Mouse (Mus musculus) hindbrain, embryonic 14.5 days (tissue): ENCODE results near the gene Lhfpl2. TPM values are rescaled to one million over a fixed set of nuclear protein-coding genes. Genes with fewer than 3 reads are reported as not detected.

ENCODE experiments used
- ATAC-seq: fragments of 200-750 bp; cut with Nextera tagmentation; 2 replicates; pipeline ENCODE4 v1.8.0; 2017; ENCODE audit warnings: moderate number of reproducible peaks, mild to moderate bottlenecking, moderate TSS enrichment, moderate library complexity; ENCODE audit not compliant: low FRiP score
- DNase-seq: peaks from one replicate; pipeline ENCODE4 v3.0.0-alpha.2; 2015; ENCODE audit warnings: low spot score
- H3K27ac ChIP-seq: fragments of 300-500 bp; sonication (generic); 2 replicates; pipeline ENCODE4 v1.5.1; 2014; ENCODE audit warnings: mild to moderate bottlenecking, moderate library complexity
- H3K27me3 ChIP-seq: fragments of 300-500 bp; sonication (generic); 2 replicates; pipeline ENCODE4 v1.6.1; 2014; ENCODE audit warnings: mild to moderate bottlenecking, low read length, mixed read lengths; ENCODE audit not compliant: control insufficient read depth, insufficient read depth
- H3K36me3 ChIP-seq: fragments of 300-500 bp; sonication (generic); replicated peaks from 2 replicates; pipeline ENCODE4 v1.6.1; 2014; ENCODE audit not compliant: control insufficient read depth, insufficient read depth
- H3K4me1 ChIP-seq: fragments of 300-500 bp; sonication (generic); replicated peaks from 2 replicates; pipeline ENCODE4 v1.6.1; 2014; ENCODE audit warnings: antibody characterized with exemption, low read length, mixed read lengths; ENCODE audit not compliant: control insufficient read depth, insufficient read depth
- H3K4me2 ChIP-seq: fragments of 300-500 bp; sonication (generic); replicated peaks from 2 replicates; pipeline ENCODE4 v1.6.1; 2014; ENCODE audit warnings: mild to moderate bottlenecking, moderate library complexity
- H3K4me3 ChIP-seq: fragments of 300-500 bp; sonication (generic); replicated peaks from 2 replicates; pipeline ENCODE4 v1.5.1; 2014; ENCODE audit warnings: mild to moderate bottlenecking, low read length
- H3K9ac ChIP-seq: fragments of 300-500 bp; sonication (generic); 2 replicates; pipeline ENCODE4 v1.6.1; 2014
- H3K9me3 ChIP-seq: fragments of 300-500 bp; sonication (generic); 2 replicates; pipeline ENCODE4 v1.6.1; 2016; ENCODE audit warnings: low read length; ENCODE audit not compliant: control insufficient read depth
- WGBS: fragments of 180-500 bp; shearing (Covaris S2); extraction: QIAGEN DNeasy Blood & Tissue Kit; methylation state at CpG from one replicate; pipeline ENCODE4 v1.1.7; 2014; 5-methylcytosine and 5-hydroxymethylcytosine counted together
- polyA plus RNA-seq: library from polyadenylated mRNA; unstranded; fragments of >200 nt; fragmentation: Nextera tagmentation; extraction: Ambion mirVana; gene quantifications from 2 replicates; pipeline ENCODE4 v1.2.1, GENCODE M21; 2014

The Lhfpl2 gene
- polyA plus RNA-seq, 1 experiment from 2014 or later, result 21.3 TPM

- Histone ChIP-seq H3K9me3 (no peaks in the 10 kb centered on the region), H3K27ac (no peak overlapping the region), H3K4me1 (0 out of 2 replicates have a peak, but pooled peaks cover 10% of the 10 kb centered on the region), H3K4me3 (no peak overlapping the region), H3K27me3 (peaks cover 64% of the 10 kb centered on the region), H3K4me2 (no peak overlapping the region), H3K9ac (no peak overlapping the region), H3K36me3 (no peaks in the 10 kb centered on the region)
- WGBS, result 24% methylated on average over 7 of the region's 7 CpGs
- ATAC-seq (no peak), DNase-seq (no peak)
These were observed 7.0 kb downstream of the Lhfpl2 start for GRCm38 (mm10) chr13:94064571-94064970.

- Histone ChIP-seq H3K27ac (no peak overlapping the region), H3K36me3 (no peaks in the 10 kb centered on the region), H3K4me2 (no peak overlapping the region), H3K27me3 (peaks cover 67% of the 10 kb centered on the region), H3K4me3 (no peak overlapping the region), H3K4me1 (0 out of 2 replicates have a peak, but pooled peaks cover 10% of the 10 kb centered on the region), H3K9me3 (no peaks in the 10 kb centered on the region), H3K9ac (no peak overlapping the region)
- DNase-seq (no peak), ATAC-seq (no peak)
- WGBS, result 19% methylated on average over 11 of the region's 11 CpGs
These were observed 7.9 kb downstream of the Lhfpl2 start for GRCm38 (mm10) chr13:94065276-94066050.

- ATAC-seq (no peak), DNase-seq (no peak)
- Histone ChIP-seq H3K4me2 (no peak overlapping the region), H3K27ac (no peak overlapping the region), H3K9ac (no peak overlapping the region), H3K4me1 (0 out of 2 replicates have a peak, but pooled peaks cover 10% of the 10 kb centered on the region), H3K9me3 (no peaks in the 10 kb centered on the region), H3K27me3 (peaks cover 69% of the 10 kb centered on the region), H3K36me3 (no peaks in the 10 kb centered on the region), H3K4me3 (no peak overlapping the region)
- WGBS, result 85% methylated on average over 5 of the region's 5 CpGs
These were observed 9.2 kb downstream of the Lhfpl2 start for GRCm38 (mm10) chr13:94066626-94067275.

- Histone ChIP-seq H3K4me1 (0 out of 2 replicates have a peak, but pooled peaks cover 10% of the 10 kb centered on the region), H3K36me3 (no peaks in the 10 kb centered on the region), H3K27ac (no peak overlapping the region), H3K9me3 (no peaks in the 10 kb centered on the region), H3K9ac (no peak overlapping the region), H3K27me3 (peaks cover 71% of the 10 kb centered on the region), H3K4me2 (no peak overlapping the region), H3K4me3 (no peak overlapping the region)
- WGBS, result 93% methylated on average over 1 of the region's 1 CpGs
- ATAC-seq (no peak), DNase-seq (no peak)
These were observed 10.7 kb downstream of the Lhfpl2 start for GRCm38 (mm10) chr13:94068308-94068707.

GRCm38 (mm10) chr13:94069421-94070307, 12.1 kb downstream of the Lhfpl2 start:
- DNase-seq (no peak), ATAC-seq (no peak)
- H3K4me1 ChIP-seq, result 0 out of 2 replicates have a peak, but pooled peaks cover 6% of the 10 kb centered on the region
- 26% methylated on average over 16 of the region's 16 CpGs for WGBS
- H3K4me3 ChIP-seq, result no peak overlapping the region
- H3K27me3 ChIP-seq, result peaks cover 60% of the 10 kb centered on the region
- H3K9me3 ChIP-seq, result no peaks in the 10 kb centered on the region
- no peak overlapping the region for H3K4me2 ChIP-seq
- H3K27ac ChIP-seq, result no peak overlapping the region
- H3K36me3 ChIP-seq, result no peaks in the 10 kb centered on the region
- no peak overlapping the region for H3K9ac ChIP-seq

- Histone ChIP-seq H3K27me3 (peaks cover 57% of the 10 kb centered on the region), H3K27ac (no peak overlapping the region), H3K9ac (no peak overlapping the region), H3K4me3 (no peak overlapping the region), H3K4me1 (0 out of 2 replicates have a peak, but pooled peaks cover under 1% of the 10 kb centered on the region), H3K36me3 (no peaks in the 10 kb centered on the region), H3K9me3 (no peaks in the 10 kb centered on the region), H3K4me2 (no peak overlapping the region)
- DNase-seq, result no peak
- WGBS, result 67% methylated on average over 3 of the region's 3 CpGs
- ATAC-seq, result no peak
These were observed 12.7 kb downstream of the Lhfpl2 start for GRCm38 (mm10) chr13:94070308-94070619.

GRCm38 (mm10) chr13:94070927-94071326, 13.3 kb downstream of the Lhfpl2 start:
- H3K36me3 ChIP-seq, result no peaks in the 10 kb centered on the region

GRCm38 (mm10) chr13:94073046-94073715, 15.6 kb downstream of the Lhfpl2 start:
- Histone ChIP-seq H3K27ac (no peak overlapping the region), H3K4me2 (no peak overlapping the region), H3K9me3 (no peaks in the 10 kb centered on the region), H3K27me3 (peaks cover 38% of the 10 kb centered on the region), H3K9ac (no peak overlapping the region), H3K4me1 (peaks cover 10% of the 10 kb centered on the region), H3K4me3 (no peak overlapping the region), H3K36me3 (no peaks in the 10 kb centered on the region)
- ATAC-seq, result no peak
- 64% methylated on average over 9 of the region's 9 CpGs for WGBS
- no peak for DNase-seq

More at GRCm38 (mm10) chr13:94070927-94071326, 13.3 kb downstream of the Lhfpl2 start:
- Histone ChIP-seq H3K4me1 (no peaks in the 10 kb centered on the region), H3K4me2 (no peak overlapping the region), H3K9ac (no peak overlapping the region), H3K9me3 (no peaks in the 10 kb centered on the region), H3K27ac (no peak overlapping the region), H3K4me3 (no peak overlapping the region), H3K27me3 (peaks cover 53% of the 10 kb centered on the region)
- DNase-seq (no peak), ATAC-seq (no peak)
- 95% methylated on average over 3 of the region's 3 CpGs for WGBS
